Mouse (Mus musculus) ES-Bruce4 (cell line): ENCODE results near the gene Lsm12. TPM values are rescaled to one million over a fixed set of nuclear protein-coding genes. Genes with fewer than 3 reads are reported as not detected.

ENCODE experiments used
- H3K27ac ChIP-seq: 2 replicates; pipeline ENCODE4 v1.5.1; 2012; ENCODE audit warnings: low read length, inconsistent platforms; ENCODE audit not compliant: insufficient read depth
- H3K27me3 ChIP-seq: 2 replicates; pipeline ENCODE4 v1.6.1; 2012; ENCODE audit warnings: mild to moderate bottlenecking, low read length, inconsistent platforms; ENCODE audit not compliant: control insufficient read depth, poor library complexity, insufficient read depth, severe bottlenecking
- H3K36me3 ChIP-seq: 2 replicates; pipeline ENCODE4 v1.6.1; 2012; ENCODE audit warnings: inconsistent platforms, mild to moderate bottlenecking, low read length, moderate library complexity; ENCODE audit not compliant: control insufficient read depth, poor library complexity, insufficient read depth, severe bottlenecking
- H3K4me1 ChIP-seq: one replicate; pipeline ENCODE4 v1.8.1; 2011; ENCODE audit warnings: low read length; ENCODE audit not compliant: control insufficient read depth, insufficient read depth
- H3K4me3 ChIP-seq: 2 replicates; pipeline ENCODE4 v1.5.1; 2011; ENCODE audit warnings: low read depth, mild to moderate bottlenecking, low read length
- H3K9ac ChIP-seq: 2 replicates; pipeline ENCODE4 v1.6.1; 2012; ENCODE audit warnings: low read depth, mild to moderate bottlenecking, inconsistent platforms; ENCODE audit not compliant: poor library complexity, severe bottlenecking
- H3K9me3 ChIP-seq: replicated peaks from 2 replicates; pipeline ENCODE4 v1.6.1; 2012; ENCODE audit warnings: mild to moderate bottlenecking, low read length, inconsistent platforms; ENCODE audit not compliant: control insufficient read depth, poor library complexity, insufficient read depth, severe bottlenecking
- CTCF ChIP-seq: IDR thresholded peaks from one replicate; pipeline ENCODE4 v1.8.1; 2011; ENCODE audit warnings: low read depth, low read length
- EP300 ChIP-seq: IDR thresholded peaks from 2 replicates; pipeline ENCODE4 v1.6.1; 2011; ENCODE audit warnings: low read depth, low read length; ENCODE audit not compliant: insufficient read depth
- POLR2A ChIP-seq: IDR thresholded peaks from one replicate; pipeline ENCODE4 v1.8.1; 2011; ENCODE audit warnings: low read length; ENCODE audit not compliant: insufficient read depth
- polyA plus RNA-seq: library from polyadenylated mRNA; stranded (reverse); fragments of >200 nt; gene quantifications from 2 replicates; pipeline ENCODE4 v1.2.4, GENCODE M21; 2011; ENCODE audit warnings: low read depth; ENCODE audit not compliant: missing spikeins, insufficient read depth, insufficient read length

Gene Lsm12
- polyA plus RNA-seq, 1 experiment: 146 TPM

DNA sequence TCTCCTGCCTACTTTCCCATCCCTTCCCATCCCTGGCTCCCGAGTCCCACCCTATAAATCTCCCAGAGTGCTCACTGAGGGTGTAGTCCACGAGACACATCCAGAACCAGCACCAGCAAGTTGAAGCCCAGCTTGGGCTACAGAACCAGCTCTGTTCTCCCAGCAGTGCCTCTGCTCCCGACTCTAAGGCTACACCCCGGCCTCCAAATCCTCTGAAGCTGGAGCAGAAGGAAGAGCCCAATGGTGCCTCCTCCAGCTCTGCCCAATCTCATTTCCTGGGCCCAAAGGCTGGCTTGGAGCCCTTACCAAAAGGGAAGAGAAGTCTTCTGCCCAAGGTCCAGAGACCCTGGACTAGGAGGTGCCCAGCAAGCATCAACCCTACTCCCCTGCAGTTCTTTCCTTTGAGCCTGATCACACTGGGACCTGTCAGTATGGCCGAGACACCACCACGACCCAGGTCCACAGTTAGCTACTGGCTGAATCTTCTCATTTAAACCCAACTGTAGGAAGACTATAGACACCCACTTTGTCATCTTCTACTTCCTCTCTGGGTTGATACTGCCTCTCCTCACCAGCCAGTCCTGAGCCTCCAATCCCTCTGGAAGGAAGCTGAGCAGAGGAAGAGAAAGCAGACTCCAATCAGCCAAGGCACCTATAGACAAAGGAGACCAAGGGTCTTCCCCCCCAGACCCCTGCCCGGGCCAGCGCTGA lies 36.3 kb upstream of the Lsm12 start:
- Histone ChIP-seq H3K27ac (no peak overlapping the region), H3K9me3 (no peaks in the 10 kb centered on the region), H3K9ac (no peak overlapping the region), H3K36me3 (no peaks in the 10 kb centered on the region), H3K4me3 (no peak overlapping the region), H3K27me3 (no peaks in the 10 kb centered on the region), H3K4me1 (peaks cover 7% of the 10 kb centered on the region)
- TF ChIP-seq POLR2A (no peak), CTCF (no peak), EP300 (no peak)

- no peak for TF ChIP-seq POLR2A
- TF ChIP-seq EP300: no peak
- TF ChIP-seq CTCF: no peak
- Histone ChIP-seq H3K27me3 (no peaks in the 10 kb centered on the region), H3K4me1 (peaks cover 13% of the 10 kb centered on the region), H3K9ac (no peak overlapping the region), H3K9me3 (no peaks in the 10 kb centered on the region), H3K27ac (no peak overlapping the region), H3K4me3 (no peak overlapping the region), H3K36me3 (no peaks in the 10 kb centered on the region)
Measured at GRCm38 (mm10) chr11:102220451-102220850, 35.4 kb upstream of the Lsm12 start.

GRCm38 (mm10) chr11:102219994-102220346 lies 34.9 kb upstream of the Lsm12 start:
- Histone ChIP-seq H3K27ac (no peak overlapping the region), H3K9me3 (no peaks in the 10 kb centered on the region), H3K4me3 (no peak overlapping the region), H3K27me3 (no peaks in the 10 kb centered on the region), H3K4me1 (peaks cover 13% of the 10 kb centered on the region), H3K36me3 (no peaks in the 10 kb centered on the region), H3K9ac (no peak overlapping the region)
- TF ChIP-seq EP300 (no peak), CTCF (no peak), POLR2A (no peak)

- Histone ChIP-seq H3K27me3 (no peaks in the 10 kb centered on the region), H3K4me1 (peaks cover 15% of the 10 kb centered on the region), H3K9ac (no peak overlapping the region), H3K27ac (no peak overlapping the region), H3K9me3 (no peaks in the 10 kb centered on the region), H3K36me3 (no peaks in the 10 kb centered on the region), H3K4me3 (no peak overlapping the region)
- TF ChIP-seq EP300 (no peak), CTCF (no peak)
Measured at GRCm38 (mm10) chr11:102219247-102219993, 34.3 kb upstream of the Lsm12 start.

- no peaks in the 10 kb centered on the region for H3K9me3 ChIP-seq
- H3K4me1 ChIP-seq: peaks cover 13% of the 10 kb centered on the region
Measured at GRCm38 (mm10) chr11:102218783-102219182, 33.7 kb upstream of the Lsm12 start.

GRCm38 (mm10) chr11:102217876-102218430 lies 32.9 kb upstream of the Lsm12 start:
- H3K27me3 ChIP-seq: no peaks in the 10 kb centered on the region
- H3K9me3 ChIP-seq: no peaks in the 10 kb centered on the region
- H3K4me1 ChIP-seq: peaks cover 13% of the 10 kb centered on the region
- 0 out of 2 replicates have a peak overlapping the region, but pooled peaks have one; percentile 17 for H3K9ac ChIP-seq
- no peak overlapping the region for H3K27ac ChIP-seq
- no peak for TF ChIP-seq CTCF
- TF ChIP-seq EP300: no peak
- TF ChIP-seq POLR2A: no peak
- H3K36me3 ChIP-seq: no peaks in the 10 kb centered on the region
- H3K4me3 ChIP-seq: no peak overlapping the region

More at GRCm38 (mm10) chr11:102218783-102219182, 33.7 kb upstream of the Lsm12 start:
- no peak for TF ChIP-seq POLR2A
- TF ChIP-seq CTCF: no peak
- no peak for TF ChIP-seq EP300
- Histone ChIP-seq H3K27ac (no peak overlapping the region), H3K4me3 (0 out of 2 replicates have a peak overlapping the region, but pooled peaks have one; percentile 13), H3K27me3 (no peaks in the 10 kb centered on the region), H3K36me3 (no peaks in the 10 kb centered on the region), H3K9ac (0 out of 2 replicates have a peak overlapping the region, but pooled peaks have one; percentile 17)
